Mouse (Mus musculus): ENCODE measurements around the gene Apip.

Gene Apip

GRCm38 (mm10) chr2:103102595-103102994, 29.1 kb downstream of the Apip start:
- no peak for DNase-seq (ENCODE audit: low spot score in 2 of 2)

GRCm38 (mm10) chr2:103106172-103106571, 32.7 kb downstream of the Apip start:
- no peak for DNase-seq (ENCODE audit: low spot score in 2 of 2)

- DNase-seq (ENCODE audit: low spot score in 2 of 2) = no peak
Observed at GRCm38 (mm10) chr2:103111669-103112068, 38.2 kb downstream of the Apip start.

- no peak for DNase-seq (ENCODE audit: low spot score in 2 of 2)
Observed at GRCm38 (mm10) chr2:103117212-103117611, 43.7 kb downstream of the Apip start.

- DNase-seq (ENCODE audit: low spot score in 2 of 2) = no peak
Observed at GRCm38 (mm10) chr2:103118324-103119196, 45.1 kb downstream of the Apip start.

GRCm38 (mm10) chr2:103119197-103119854, 45.9 kb downstream of the Apip start:
- DNase-seq (ENCODE audit: low spot score in 2 of 2) = no peak

- no peak for DNase-seq (ENCODE audit: low spot score in 2 of 2)
Observed at GRCm38 (mm10) chr2:103129676-103130075, 56.2 kb downstream of the Apip start.

GRCm38 (mm10) chr2:103131145-103131544, 57.7 kb downstream of the Apip start:
- no peak for DNase-seq (ENCODE audit: low spot score in 2 of 2)

GRCm38 (mm10) chr2:103138529-103139265, 65.2 kb downstream of the Apip start:
- DNase-seq (ENCODE audit: low spot score in 2 of 2) = no peak
